Mouse (Mus musculus) spleen, adult 2 months (tissue): ENCODE data around the gene Zfr2. TPM values are rescaled to one million over a fixed set of nuclear protein-coding genes. Genes with fewer than 3 reads are reported as not detected.
A peak's percentile ranks its signal among the peaks of the same experiment; 100 is the strongest.

Experiments
- DNase-seq, 2 experiments: peaks; one replicate each; pipeline versions ENCODE4 v3.0.0 to v3.0.0-alpha.2; 2012 to 2021; ENCODE audit warnings: low spot score in 2 of 2, low read depth in 1 of 2
- H3K27ac ChIP-seq: fragments of 200-500 bp; 2 replicates; pipeline ENCODE4 v1.5.1; 2012; ENCODE audit warnings: low read length, inconsistent platforms; ENCODE audit not compliant: insufficient read depth
- H3K27me3 ChIP-seq: fragments of 200-500 bp; 2 replicates; pipeline ENCODE4 v1.6.1; 2012; ENCODE audit warnings: mild to moderate bottlenecking, moderate library complexity, low read length, inconsistent platforms; ENCODE audit not compliant: control insufficient read depth, insufficient read depth
- H3K36me3 ChIP-seq: fragments of 200-500 bp; 2 replicates; pipeline ENCODE4 v1.6.1; 2012; ENCODE audit warnings: mild to moderate bottlenecking, low read length, inconsistent platforms; ENCODE audit not compliant: control insufficient read depth, insufficient read depth
- H3K4me1 ChIP-seq: fragments of 200-500 bp; 2 replicates; pipeline ENCODE4 v1.6.1; 2011; ENCODE audit warnings: inconsistent platforms; ENCODE audit not compliant: control insufficient read depth, insufficient read depth, insufficient read length
- H3K4me3 ChIP-seq: fragments of 200-500 bp; 2 replicates; pipeline ENCODE4 v1.5.1; 2011; ENCODE audit warnings: mild to moderate bottlenecking, inconsistent platforms; ENCODE audit not compliant: insufficient read depth, insufficient read length; ENCODE audit errors: extremely low read depth
- CTCF ChIP-seq: fragments of 200-500 bp; IDR thresholded peaks from 2 replicates; pipeline ENCODE4 v1.5.1; 2011; ENCODE audit warnings: mild to moderate bottlenecking, inconsistent platforms; ENCODE audit not compliant: insufficient read depth, insufficient read length, insufficient replicate concordance; ENCODE audit errors: extremely low read depth
- POLR2A ChIP-seq: fragments of 200-500 bp; IDR thresholded peaks from 2 replicates; pipeline ENCODE4 v1.6.1; 2011; ENCODE audit warnings: low read depth, low read length, inconsistent platforms
- WGBS: fragments of 180-500 bp; shearing (Covaris S2); methylation state at CpG from one replicate; pipeline ENCODE4 v1.1.7; 2018; 5-methylcytosine and 5-hydroxymethylcytosine counted together
- polyA plus RNA-seq: library from polyadenylated mRNA; depleted of rRNA; stranded (reverse); fragments of >200 nt; gene quantifications from 2 replicates; pipeline ENCODE4 v1.2.3, GENCODE M21; 2012

Gene Zfr2
- polyA plus RNA-seq, 1 experiment, result 5.5 TPM

- no peak for DNase-seq
- WGBS, result 54% methylated on average over 6 of the region's 6 CpGs
- no peaks in the 10 kb centered on the region for H3K27me3 ChIP-seq
- no peak overlapping the region for H3K4me3 ChIP-seq
- H3K27ac ChIP-seq, result no peak overlapping the region
- no peak for TF ChIP-seq POLR2A
- TF ChIP-seq CTCF, result no peak
- no peaks in the 10 kb centered on the region for H3K36me3 ChIP-seq
- H3K4me1 ChIP-seq, result peaks cover 14% of the 10 kb centered on the region
Measured at GRCm38 (mm10) chr10:81197305-81197704, 35.6 kb upstream of the Zfr2 start.

DNA sequence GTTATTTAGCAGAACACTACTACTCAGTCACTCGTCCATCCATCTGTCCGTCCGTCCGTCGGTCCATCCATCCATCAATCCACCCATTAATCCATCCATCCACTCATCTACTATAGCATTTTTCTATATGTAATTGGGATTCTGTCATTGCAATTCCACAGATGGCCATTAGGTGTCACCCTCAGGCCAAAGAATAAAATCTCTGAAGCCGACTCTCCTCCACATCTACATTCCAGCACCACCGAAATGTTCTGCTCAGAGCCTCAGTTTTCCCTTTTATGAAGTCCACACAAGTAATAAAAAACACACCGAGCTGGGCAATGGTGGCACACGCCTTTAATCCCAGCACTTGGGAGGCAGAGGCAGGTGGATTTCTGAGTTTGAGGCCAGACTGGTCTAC is 34.7 kb upstream of the Zfr2 start:
- peak in 1 of 2 experiments; percentile 63 for DNase-seq
- TF ChIP-seq CTCF (peak; percentile 50; the same call in 1 of the 2 replicates), POLR2A (no peak)
- H3K4me3 ChIP-seq, result no peak overlapping the region
- H3K4me1 ChIP-seq, result peaks cover 6% of the 10 kb centered on the region; the same call in 1 of the 2 replicates
- H3K36me3 ChIP-seq, result no peaks in the 10 kb centered on the region
- 3% methylated on average over 9 of the region's 9 CpGs for WGBS
- H3K27ac ChIP-seq, result no peak overlapping the region
- no peaks in the 10 kb centered on the region for H3K27me3 ChIP-seq

DNA sequence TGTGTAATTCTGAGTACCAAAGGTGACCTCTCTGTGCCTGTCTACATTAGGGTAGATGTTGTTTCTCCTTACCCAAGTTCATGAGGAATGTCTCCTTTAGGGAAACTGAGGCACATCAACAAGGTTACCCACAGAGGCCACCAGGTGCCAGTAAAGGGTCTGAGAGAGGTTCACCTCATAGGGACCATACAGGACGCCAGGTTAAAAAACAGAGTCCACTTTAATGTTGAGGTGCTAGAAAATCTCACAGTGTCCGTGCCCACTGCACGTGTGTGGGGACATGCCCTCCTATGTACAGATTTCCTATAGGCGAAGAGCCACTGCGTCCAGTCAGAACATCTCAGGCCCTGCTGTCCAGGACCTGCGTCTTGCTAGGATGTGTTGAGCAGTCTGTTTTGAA is 34.0 kb upstream of the Zfr2 start:
- Histone ChIP-seq H3K4me1 (peaks cover 5% of the 10 kb centered on the region; the same call in 1 of the 2 replicates), H3K27me3 (no peaks in the 10 kb centered on the region), H3K36me3 (no peaks in the 10 kb centered on the region), H3K4me3 (no peak overlapping the region), H3K27ac (no peak overlapping the region)
- no peak for DNase-seq
- TF ChIP-seq CTCF (no peak), POLR2A (no peak)
- 90% methylated on average over 6 of the region's 6 CpGs for WGBS

DNA sequence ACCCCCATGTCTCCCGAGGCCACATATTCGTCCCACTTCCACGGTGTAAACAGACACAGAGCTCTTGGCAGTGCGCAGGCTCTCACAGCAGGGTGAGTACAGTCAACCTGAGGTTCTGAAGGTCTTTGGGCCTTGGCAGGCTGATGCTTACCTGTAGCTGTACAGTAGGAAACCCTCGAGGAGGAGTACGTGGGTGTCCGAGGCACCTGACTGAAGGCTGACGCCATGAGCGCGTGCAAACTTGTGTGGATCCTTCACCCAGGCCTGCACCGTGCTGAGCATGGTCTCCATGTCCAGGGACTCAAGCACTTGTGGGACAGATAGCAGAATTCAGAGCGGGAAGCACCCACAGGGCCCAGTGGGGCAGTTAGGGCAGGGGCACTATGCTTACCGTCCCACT is 32.8 kb upstream of the Zfr2 start:
- no peak overlapping the region for H3K27ac ChIP-seq
- H3K4me1 ChIP-seq, result no peaks in the 10 kb centered on the region; the same call in 1 of the 2 replicates
- H3K36me3 ChIP-seq, result no peaks in the 10 kb centered on the region
- no peak for DNase-seq
- H3K4me3 ChIP-seq, result no peak overlapping the region
- TF ChIP-seq POLR2A (no peak), CTCF (no peak)
- no peaks in the 10 kb centered on the region for H3K27me3 ChIP-seq
- 83% methylated on average over 13 of the region's 13 CpGs for WGBS

- no peaks in the 10 kb centered on the region for H3K36me3 ChIP-seq
- WGBS, result 83% methylated on average over 20 of the region's 20 CpGs
- H3K4me3 ChIP-seq, result no peak overlapping the region
- no peak overlapping the region for H3K27ac ChIP-seq
- no peak for TF ChIP-seq CTCF
- TF ChIP-seq POLR2A, result no peak
- H3K27me3 ChIP-seq, result no peaks in the 10 kb centered on the region
- no peak for DNase-seq
- H3K4me1 ChIP-seq, result no peaks in the 10 kb centered on the region
Measured at GRCm38 (mm10) chr10:81200605-81201287, 32.2 kb upstream of the Zfr2 start.

- no peak for DNase-seq
- WGBS, result 74% methylated on average over 13 of the region's 13 CpGs
- no peaks in the 10 kb centered on the region for H3K36me3 ChIP-seq
- H3K27ac ChIP-seq, result no peak within 1 kb of the TSS
- no peak within 1 kb of the TSS for H3K4me3 ChIP-seq
- no peaks in the 10 kb centered on the region for H3K27me3 ChIP-seq
- no peaks in the 10 kb centered on the region for H3K4me1 ChIP-seq
- TF ChIP-seq CTCF (no peak), POLR2A (no peak)
Measured at GRCm38 (mm10) chr10:81201807-81202758, 30.9 kb upstream of the Zfr2 start, which contains the start of gene Nmrk2. Gene Nmrk2, minus strand, starts transcription at chr10:81202051.
